ENCODE assay signal across 9 mouse cellular contexts in the genomic region with DNA sequence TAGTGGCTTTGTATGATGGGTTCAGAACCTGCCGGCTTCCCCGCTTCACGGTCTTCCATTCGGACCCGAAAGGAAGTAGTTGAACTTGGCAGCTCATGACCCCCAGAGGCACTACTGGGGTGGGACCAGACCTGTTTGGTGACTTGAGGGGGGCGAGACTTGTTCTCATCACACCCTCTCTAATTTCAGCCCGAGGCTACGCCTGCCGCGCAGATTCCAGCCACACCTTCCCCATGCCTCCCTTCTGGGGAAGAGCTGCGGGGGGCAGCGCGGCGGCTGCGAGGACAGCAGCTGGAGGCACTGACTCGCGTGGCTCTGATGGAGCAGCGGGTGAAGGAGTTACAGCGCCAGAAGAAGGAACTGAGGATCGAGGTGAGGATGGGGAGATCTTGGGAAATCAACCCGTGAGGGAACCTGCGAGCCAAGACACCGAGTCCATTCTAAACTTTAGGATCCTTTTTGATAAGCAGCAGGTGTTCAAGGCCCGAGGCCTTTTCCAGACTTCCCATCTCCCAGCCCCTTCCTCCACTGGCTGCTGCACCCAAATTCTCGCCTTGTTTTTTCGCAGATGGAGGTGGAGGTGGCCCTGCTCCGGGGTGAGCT. TPM values are rescaled to one million over a fixed set of nuclear protein-coding genes. Genes with fewer than 3 reads are reported as not detected.
DNase-seq lines count a peak whose midpoint lies in the region; ATAC-seq and TF ChIP-seq lines count a peak whose summit lies in the region.
"Had no signal": no experiment of that assay in that cellular context is flagged by ENCODE, and none has a peak within 500 bp of the region (broad histone marks: within the 10 kb centered on the region; RNA-seq: fewer than 3 reads in every experiment).

No protein-coding gene starts in this region.

- H3K4me1 ChIP-seq in heart, embryonic 11.5 days (ENCODE audit: control insufficient read depth, insufficient read depth, low read length) = peaks cover 15% of the 10 kb centered on the region; the same call in 1 of the 2 replicates
- 0 out of 2 replicates have a peak, but pooled peaks cover 1% of the 10 kb centered on the region for H3K4me1 ChIP-seq in heart, adult 2 months (ENCODE audit: control insufficient read depth, insufficient read depth, low read length)
- peaks cover 6% of the 10 kb centered on the region for H3K4me1 ChIP-seq in hindbrain, embryonic 11.5 days (replicated peaks; ENCODE audit: control insufficient read depth, insufficient read depth, low read length)
- peaks cover 11% of the 10 kb centered on the region for H3K4me1 ChIP-seq in midbrain, embryonic 11.5 days (ENCODE audit: control insufficient read depth, insufficient read depth, low read length)

- no peak for ATAC-seq in heart, embryonic 11.5 days (replicated peaks; ENCODE audit: insufficient number of reproducible peaks, low FRiP score, low TSS enrichment)
- no peak for ATAC-seq in hindbrain, embryonic 11.5 days (ENCODE audit: low FRiP score)
- ATAC-seq in midbrain, embryonic 11.5 days (ENCODE audit: low FRiP score) = no peak
- no peak for ATAC-seq in megakaryocyte progenitor cell, adult 5-6 weeks (replicated peaks; ENCODE audit: poor library complexity)
- no peak for ATAC-seq in CD4-positive, CD25-positive, alpha-beta regulatory T cell, adult 4 months

- H3K4me2 ChIP-seq in heart, embryonic 11.5 days = peak overlapping the region; percentile 37
- H3K4me2 ChIP-seq in hindbrain, embryonic 11.5 days (replicated peaks; ENCODE audit: low read depth, low read length) = peak overlapping the region; percentile 13
- H3K4me2 ChIP-seq in midbrain, embryonic 11.5 days = peak overlapping the region; percentile 30

- H3K79me2 ChIP-seq in heart, adult 2 months (replicated peaks; ENCODE audit: control insufficient read depth, insufficient read depth, low read length) = no peaks in the 10 kb centered on the region

- no peaks in the 10 kb centered on the region for H3K36me3 ChIP-seq in heart, embryonic 11.5 days (ENCODE audit: control insufficient read depth, insufficient read depth, low read length)
- H3K36me3 ChIP-seq in heart, adult 2 months (ENCODE audit: control insufficient read depth, insufficient read depth, low read length) = no peaks in the 10 kb centered on the region
- no peaks in the 10 kb centered on the region for H3K36me3 ChIP-seq in hindbrain, embryonic 11.5 days (ENCODE audit: control insufficient read depth, insufficient read depth, low read length)
- no peaks in the 10 kb centered on the region for H3K36me3 ChIP-seq in midbrain, embryonic 11.5 days (ENCODE audit: control insufficient read depth, insufficient read depth, low read length)

- peak overlapping the region; percentile 21 for H3K4me3 ChIP-seq in heart, embryonic 11.5 days (ENCODE audit: low read depth, low read length)
- H3K4me3 ChIP-seq in heart, adult 2 months = no peak overlapping the region
- H3K4me3 ChIP-seq in hindbrain, embryonic 11.5 days (ENCODE audit: low read depth, low read length) = 0 out of 2 replicates have a peak overlapping the region, but pooled peaks have one; percentile 8
- H3K4me3 ChIP-seq in midbrain, embryonic 11.5 days (ENCODE audit: low read depth, low read length) = peak overlapping the region; percentile 11; the same call in 1 of the 2 replicates

- H3K27ac ChIP-seq in heart, embryonic 11.5 days (ENCODE audit: low read depth, low read length) = no peak overlapping the region
- no peak overlapping the region for H3K27ac ChIP-seq in heart, adult 2 months
- H3K27ac ChIP-seq in hindbrain, embryonic 11.5 days (ENCODE audit: low read depth, low read length) = no peak overlapping the region
- no peak overlapping the region for H3K27ac ChIP-seq in midbrain, embryonic 11.5 days (ENCODE audit: low read depth, low read length)

- 5% methylated on average over 27 of the region's 27 CpGs for WGBS in heart, embryonic 11.5 days (ENCODE audit: insufficient replicate concordance)
- 11% methylated on average over 27 of the region's 27 CpGs for WGBS in heart, adult 2 months
- 4% methylated on average over 27 of the region's 27 CpGs for WGBS in hindbrain, embryonic 11.5 days
- WGBS in midbrain, embryonic 11.5 days = 4% methylated on average over 27 of the region's 27 CpGs

- TF ChIP-seq POLR2A in heart, adult 2 months (IDR thresholded peaks at IDR 0.05; ENCODE audit: insufficient read depth, low read depth, low read length) = no peak

- intact Hi-C loops in heart, adult 2 months (cut with DNase I) = no loop called here

- TF ChIP-seq CTCF in heart, adult 2 months (IDR thresholded peaks at IDR 0.05) = no peak

- TF ChIP-seq EP300 in heart, adult 2 months (IDR thresholded peaks at IDR 0.05; ENCODE audit: insufficient read depth, low read depth, low read length) = no peak

- no peak overlapping the region for H3K9ac ChIP-seq in heart, embryonic 11.5 days (ENCODE audit: low read depth, low read length)
- H3K9ac ChIP-seq in heart, adult 2 months (ENCODE audit: low read depth, low read length) = no peak overlapping the region
- H3K9ac ChIP-seq in hindbrain, embryonic 11.5 days (ENCODE audit: low read depth, low read length) = no peak overlapping the region
- no peak overlapping the region for H3K9ac ChIP-seq in midbrain, embryonic 11.5 days (ENCODE audit: low read length)

- peaks cover 48% of the 10 kb centered on the region for H3K27me3 ChIP-seq in heart, embryonic 11.5 days (ENCODE audit: control insufficient read depth, insufficient read depth, low read length)
- peaks cover 4% of the 10 kb centered on the region; the same call in 1 of the 2 replicates for H3K27me3 ChIP-seq in heart, adult 2 months (ENCODE audit: control insufficient read depth, insufficient read depth, low read length)
- peaks cover 41% of the 10 kb centered on the region for H3K27me3 ChIP-seq in hindbrain, embryonic 11.5 days (ENCODE audit: control insufficient read depth, insufficient read depth, low read length)
- H3K27me3 ChIP-seq in midbrain, embryonic 11.5 days (ENCODE audit: control insufficient read depth, insufficient read depth, low read length) = peaks cover 44% of the 10 kb centered on the region

- no peaks in the 10 kb centered on the region for H3K9me3 ChIP-seq in heart, embryonic 11.5 days (replicated peaks; ENCODE audit: control insufficient read depth, low read length)
- no peaks in the 10 kb centered on the region for H3K9me3 ChIP-seq in hindbrain, embryonic 11.5 days (ENCODE audit: control insufficient read depth, low read length)
- H3K9me3 ChIP-seq in midbrain, embryonic 11.5 days (ENCODE audit: control insufficient read depth, low read length) = no peaks in the 10 kb centered on the region

- DNase-seq in heart, adult 2 months = no peak
- peak; percentile 64 for DNase-seq in ES-CJ7 (ENCODE audit: low read depth, low spot score)
- DNase-seq in hindbrain, embryonic 11.5 days (ENCODE audit: low spot score) = peak; percentile 41
- peak; percentile 94 for DNase-seq in midbrain, embryonic 11.5 days (ENCODE audit: low spot score, missing footprints)
- DNase-seq in urinary bladder, postnatal 25 days (ENCODE audit: low spot score) = no peak

RNA-seq across cellular contexts. Expression of gene Phldb3, which starts 1.8 kb away (rescaled TPM):
- polyA plus RNA-seq in heart, embryonic 11.5 days (2014; fragmentation: Nextera tagmentation; extraction: Ambion mirVana) = 0.06 TPM in 1 of 2 replicates, not detected in the other
- total RNA-seq in heart, adult 2 months (2021) = under 1 TPM; 0.27 to 0.34 TPM
- polyA plus RNA-seq in heart, adult 2 months (2012; rRNA removed) = 0.20 and 0.25 TPM in 2 replicates
- 0.09 TPM in 1 of 2 replicates, not detected in the other for polyA plus RNA-seq in hindbrain, embryonic 11.5 days (2014; fragmentation: Nextera tagmentation; extraction: Ambion mirVana)
- polyA plus RNA-seq in midbrain, embryonic 11.5 days (2014; fragmentation: Nextera tagmentation; extraction: Ambion mirVana) = 0.07 TPM in 1 of 2 replicates, not detected in the other
- 3.6 and 4.5 TPM in 2 replicates for total RNA-seq in megakaryocyte progenitor cell, adult 5-6 weeks (2015)
- 10.4 and 11.5 TPM in 2 replicates for total RNA-seq in megakaryocyte progenitor cell, adult 5-6 weeks (2017)
- polyA plus RNA-seq in CD4-positive, CD25-positive, alpha-beta regulatory T cell, adult 4 months (2017; shearing (Covaris generic)) = under 1 TPM in 1 of 2 experiments, not detected in 1; 0.90 TPM

RNA-seq across cellular contexts. Expression of gene Lypd3, which starts 23.9 kb away (rescaled TPM):
- polyA plus RNA-seq in heart, embryonic 11.5 days (2014; fragmentation: Nextera tagmentation; extraction: Ambion mirVana) = 0.09 TPM in 1 of 2 replicates, not detected in the other
- not detected for total RNA-seq in heart, adult 2 months (2021)
- not detected in 2 replicates for polyA plus RNA-seq in heart, adult 2 months (2012; rRNA removed)
- polyA plus RNA-seq in hindbrain, embryonic 11.5 days (2014; fragmentation: Nextera tagmentation; extraction: Ambion mirVana) = 0.73 and 1.6 TPM in 2 replicates
- polyA plus RNA-seq in midbrain, embryonic 11.5 days (2014; fragmentation: Nextera tagmentation; extraction: Ambion mirVana) = 0.76 and 0.83 TPM in 2 replicates
- total RNA-seq in megakaryocyte progenitor cell, adult 5-6 weeks (2015) = not detected in 2 replicates
- total RNA-seq in megakaryocyte progenitor cell, adult 5-6 weeks (2017) = not detected in 2 replicates
- polyA plus RNA-seq in CD4-positive, CD25-positive, alpha-beta regulatory T cell, adult 4 months (2017; shearing (Covaris generic)) = not detected
- polyA plus RNA-seq: C2C12 had no signal

RNA-seq across cellular contexts. Expression of gene Zfp575, which starts 25.0 kb away (rescaled TPM):
- 0.42 and 0.44 TPM in 2 replicates for polyA plus RNA-seq in heart, embryonic 11.5 days (2014; fragmentation: Nextera tagmentation; extraction: Ambion mirVana)
- under 1 TPM in 1 of 2 experiments, not detected in 1; 0.07 TPM for total RNA-seq in heart, adult 2 months (2021)
- polyA plus RNA-seq in heart, adult 2 months (2012; rRNA removed) = 0.08 TPM in 1 of 2 replicates, not detected in the other
- polyA plus RNA-seq in hindbrain, embryonic 11.5 days (2014; fragmentation: Nextera tagmentation; extraction: Ambion mirVana) = 0.93 and 1.2 TPM in 2 replicates
- polyA plus RNA-seq in midbrain, embryonic 11.5 days (2014; fragmentation: Nextera tagmentation; extraction: Ambion mirVana) = 1.0 and 1.4 TPM in 2 replicates
- 0.12 and 0.15 TPM in 2 replicates for total RNA-seq in megakaryocyte progenitor cell, adult 5-6 weeks (2015)
- total RNA-seq in megakaryocyte progenitor cell, adult 5-6 weeks (2017) = not detected in 2 replicates
- under 1 TPM in 1 of 2 experiments, not detected in 1; 0.31 TPM for polyA plus RNA-seq in CD4-positive, CD25-positive, alpha-beta regulatory T cell, adult 4 months (2017; shearing (Covaris generic))

RNA-seq across cellular contexts. Expression of gene Ethe1, which starts 25.1 kb away (rescaled TPM):
- 23.4 and 23.9 TPM in 2 replicates for polyA plus RNA-seq in heart, embryonic 11.5 days (2014; fragmentation: Nextera tagmentation; extraction: Ambion mirVana)
- 10 to 100 TPM; 53.2 to 65.2 TPM for total RNA-seq in heart, adult 2 months (2021)
- 50.4 and 57.3 TPM in 2 replicates for polyA plus RNA-seq in heart, adult 2 months (2012; rRNA removed)
- 19.8 and 20.6 TPM in 2 replicates for polyA plus RNA-seq in hindbrain, embryonic 11.5 days (2014; fragmentation: Nextera tagmentation; extraction: Ambion mirVana)
- polyA plus RNA-seq in midbrain, embryonic 11.5 days (2014; fragmentation: Nextera tagmentation; extraction: Ambion mirVana) = 18.8 and 19.6 TPM in 2 replicates
- 61.3 and 68.9 TPM in 2 replicates for total RNA-seq in megakaryocyte progenitor cell, adult 5-6 weeks (2015)
- total RNA-seq in megakaryocyte progenitor cell, adult 5-6 weeks (2017) = 18.3 and 31.4 TPM in 2 replicates
- polyA plus RNA-seq in CD4-positive, CD25-positive, alpha-beta regulatory T cell, adult 4 months (2017; shearing (Covaris generic)) = 10 to 100 TPM; 13.8 to 19.6 TPM

Comparison
In these comparisons a context has a peak if more than half of its experiments do, and no peak if none do; other contexts are left out.
1. DNase-seq: peak in ES-CJ7 (single experiment), hindbrain, embryonic 11.5 days (single experiment) and midbrain, embryonic 11.5 days (single experiment); none in heart, adult 2 months (0 of 2) and urinary bladder, postnatal 25 days (single experiment).
2. Peak in every context shown above with its lines, with median percentiles within 50 percentile points of each other: H3K4me2 ChIP-seq.